Mouse (Mus musculus): ENCODE measurements at regions not wholly inside any gene's neighbourhood (a gene's known extent, or its start where the extent isn't known, plus 50 kb on each side); places are given as distances from the start of the nearest gene placed in this dataset.

GRCm38 (mm10) chr15:30029257-30029899 lies 143.0 kb upstream of the Ctnnd2 start:
- peak; percentile 20 for DNase-seq (ENCODE audit: low spot score)

- DNase-seq (ENCODE audit: low spot score), result no peak
Measured at GRCm38 (mm10) chr15:30035367-30035766, 137.0 kb upstream of the Ctnnd2 start.

GRCm38 (mm10) chr15:30050851-30051250 lies 121.5 kb upstream of the Ctnnd2 start:
- DNase-seq (ENCODE audit: low spot score), result no peak

GRCm38 (mm10) chr15:30059808-30060207 lies 112.6 kb upstream of the Ctnnd2 start:
- DNase-seq (ENCODE audit: low spot score), result no peak

GRCm38 (mm10) chr15:30060505-30061342 lies 111.7 kb upstream of the Ctnnd2 start:
- DNase-seq (ENCODE audit: low spot score), result no peak

- DNase-seq (ENCODE audit: low spot score), result no peak
Measured at GRCm38 (mm10) chr15:30071668-30072067, 100.7 kb upstream of the Ctnnd2 start.

GRCm38 (mm10) chr15:30072301-30072700 lies 100.1 kb upstream of the Ctnnd2 start:
- no peak for DNase-seq (ENCODE audit: low spot score)

- no peak for DNase-seq (ENCODE audit: low spot score)
Measured at GRCm38 (mm10) chr15:30087120-30087519, 85.3 kb upstream of the Ctnnd2 start.

- no peak for DNase-seq (ENCODE audit: low spot score)
Measured at GRCm38 (mm10) chr15:30122061-30122460, 50.3 kb upstream of the Ctnnd2 start.
